Mouse (Mus musculus): ENCODE measurements around the gene Grk6.

DNA sequence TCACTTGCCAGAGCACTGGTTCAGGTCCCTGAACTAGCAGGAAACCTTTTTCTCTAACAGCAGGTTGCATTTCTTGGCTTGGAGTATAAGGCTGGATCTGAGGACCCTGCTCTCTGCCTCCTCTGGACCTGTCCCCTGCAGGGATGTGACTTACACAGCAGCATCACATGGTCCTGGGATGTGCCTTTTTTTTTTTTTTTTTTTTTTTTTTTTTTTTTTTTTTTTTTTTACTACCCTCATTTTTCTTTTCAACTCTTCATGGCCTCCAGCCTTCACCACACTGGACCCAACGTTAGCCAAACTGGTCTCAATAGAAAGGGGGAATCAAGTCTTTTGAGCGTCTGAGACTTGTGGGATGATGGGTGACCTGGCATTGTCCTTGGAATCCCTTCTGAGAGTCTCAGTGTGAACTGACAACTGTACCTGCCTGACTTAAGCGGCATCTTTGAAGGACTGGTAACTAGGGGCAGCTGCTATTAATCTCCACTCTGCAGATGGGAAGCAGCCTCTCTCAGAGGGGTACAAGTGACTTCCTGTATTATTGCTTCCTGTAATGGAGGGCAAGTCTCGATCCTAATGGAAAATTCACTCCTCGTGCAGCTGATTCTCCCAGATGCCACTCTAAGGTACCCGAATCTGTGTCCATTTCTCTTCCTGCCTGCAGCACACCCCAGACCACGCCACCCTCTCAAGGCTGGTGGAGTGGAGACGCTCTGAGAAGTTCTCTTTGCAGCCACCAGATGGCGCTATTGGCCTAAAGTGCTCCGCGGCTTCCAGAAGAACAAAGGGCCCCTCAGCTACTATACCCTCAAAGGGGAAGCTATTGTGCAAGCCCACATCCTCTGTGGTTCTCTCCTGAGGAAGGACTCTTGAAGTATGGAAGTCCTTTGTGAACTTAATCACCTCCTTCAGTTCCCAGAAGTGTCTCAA lies 39.8 kb upstream of the Grk6 start:
- TF ChIP-seq GATA1 (IDR thresholded peaks at IDR 0.05; ENCODE audit: low read length): no peak
- TF ChIP-seq TAL1 (IDR thresholded peaks at IDR 0.05; ENCODE audit: low read length): peak; percentile 31; the same call in 1 of the 3 replicates
